Mouse (Mus musculus) left cerebral cortex, adult 9 months (tissue): ENCODE results near the gene Pnkd.
"Not testable (repeated sequence)": the region's sequence is repeated elsewhere in the genome, so short reads cannot be mapped to it uniquely, and the experiment has no call there.

Experiments
- DNase-seq, 2 experiments: peaks; one replicate each; pipeline ENCODE4 v3.0.0; 2022; ENCODE audit warnings: low spot score in 2 of 2

Pnkd gene

DNA sequence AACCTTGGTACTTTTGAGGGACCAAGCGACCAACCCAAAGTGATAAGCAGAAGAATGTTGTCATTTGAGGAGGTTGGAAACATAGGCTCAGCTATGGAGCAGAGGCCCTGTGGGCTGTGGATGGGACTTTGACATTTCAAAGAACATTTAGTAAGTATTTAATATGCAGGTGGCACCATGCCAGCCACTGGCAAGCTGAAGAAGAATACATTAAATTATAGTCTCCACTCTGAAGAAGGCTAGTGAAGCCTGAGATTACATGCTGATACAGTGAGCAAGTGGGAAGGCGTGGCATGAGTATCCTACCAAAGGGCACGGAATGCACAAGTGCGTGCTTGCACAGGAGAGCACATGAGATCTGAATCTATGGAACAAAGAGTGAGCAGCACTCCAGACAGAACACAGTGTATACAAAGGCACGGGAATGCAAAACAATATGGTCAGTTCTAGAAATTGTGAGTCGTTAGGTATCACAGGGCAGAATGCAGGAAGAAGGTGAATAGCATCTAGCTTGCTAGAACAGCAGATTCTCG is 45.2 kb downstream of the Pnkd start:
- DNase-seq: no peak

DNA sequence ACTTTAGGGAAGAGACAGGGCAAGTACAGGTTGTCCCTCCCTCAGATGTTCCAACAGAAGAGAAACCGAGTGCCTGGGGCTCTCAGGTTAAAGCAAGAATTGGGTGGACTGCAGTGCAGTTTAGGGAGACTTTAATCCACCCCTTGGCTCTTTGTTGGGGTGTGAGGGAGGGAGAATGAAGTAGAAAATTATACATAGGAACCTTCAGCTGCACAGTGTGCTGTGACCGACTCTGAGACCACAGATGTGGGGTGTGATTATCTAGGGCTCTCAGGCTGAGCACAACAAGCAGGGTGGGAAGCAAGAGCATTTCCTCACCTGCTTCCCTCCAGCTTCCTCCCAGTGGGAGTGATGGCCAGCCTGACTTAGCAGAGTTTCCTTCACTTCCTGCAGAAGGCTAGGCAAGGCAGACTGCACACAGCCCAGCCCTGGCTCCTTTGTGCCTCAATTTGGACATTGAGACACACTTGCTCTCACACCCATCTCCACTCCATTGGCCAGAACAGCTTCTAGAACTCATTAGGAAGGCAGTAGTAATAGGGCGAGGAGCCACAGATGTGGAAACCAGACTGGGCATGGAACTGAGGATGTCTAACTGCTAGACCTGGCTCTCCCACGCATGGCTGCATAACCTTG is 46.4 kb downstream of the Pnkd start:
- no peak for DNase-seq

- DNase-seq: peak; percentile 89 to 97
These were observed 47.6 kb downstream of the Pnkd start for GRCm38 (mm10) chr1:74332241-74332763.

- DNase-seq: no peak
These were observed 48.2 kb downstream of the Pnkd start for GRCm38 (mm10) chr1:74332930-74333329.

GRCm38 (mm10) chr1:74334607-74335006 is 49.9 kb downstream of the Pnkd start:
- DNase-seq: no peak

- DNase-seq: no peak
These were observed 50.3 kb downstream of the Pnkd start for GRCm38 (mm10) chr1:74335033-74335432.

- no peak for DNase-seq
These were observed 50.9 kb downstream of the Pnkd start for GRCm38 (mm10) chr1:74335436-74336170.

- no peak for DNase-seq
These were observed 52.6 kb downstream of the Pnkd start for GRCm38 (mm10) chr1:74337241-74337771.

- no peak for DNase-seq
These were observed 53.3 kb downstream of the Pnkd start for GRCm38 (mm10) chr1:74338013-74338412.

DNA sequence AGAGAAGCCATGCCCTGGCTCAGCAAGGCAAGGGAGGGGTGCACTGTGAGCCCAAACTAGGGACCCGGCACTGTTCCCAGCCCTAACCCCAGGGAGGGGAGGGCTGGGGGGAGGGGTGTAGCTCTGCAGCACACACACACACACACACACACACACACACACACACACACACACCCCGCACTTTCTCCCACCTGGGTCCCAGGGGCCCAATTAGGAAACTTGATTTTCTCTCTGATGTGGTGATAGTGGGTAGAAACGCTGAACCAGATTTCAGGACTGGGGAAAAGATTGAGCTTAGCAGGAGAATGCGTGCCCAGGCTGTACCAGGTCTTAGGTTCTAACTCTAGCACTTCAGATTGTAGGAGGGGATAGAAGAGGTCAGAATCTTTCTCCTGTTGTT is 53.9 kb downstream of the Pnkd start:
- no peak for DNase-seq

DNA sequence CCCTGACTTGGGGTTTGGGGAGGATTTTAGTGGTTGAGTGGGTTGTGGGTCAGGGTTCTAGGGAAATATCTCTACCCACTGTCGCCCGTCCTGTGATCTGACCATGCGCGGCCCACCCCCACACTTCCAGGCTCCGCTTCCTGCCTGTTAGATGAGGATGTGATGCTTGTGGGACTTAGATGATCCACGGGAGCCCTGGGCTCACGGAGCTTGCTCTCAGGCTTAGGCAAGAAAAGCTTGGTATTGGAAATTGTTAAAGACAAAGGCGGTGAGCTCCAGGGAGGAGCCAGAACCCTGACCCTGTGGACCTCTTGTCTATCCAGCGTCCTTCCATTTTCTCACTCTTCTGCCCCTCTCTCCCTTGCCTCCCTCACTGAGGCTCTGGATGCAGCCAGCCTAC is 55.2 kb downstream of the Pnkd start:
- no peak for DNase-seq

DNA sequence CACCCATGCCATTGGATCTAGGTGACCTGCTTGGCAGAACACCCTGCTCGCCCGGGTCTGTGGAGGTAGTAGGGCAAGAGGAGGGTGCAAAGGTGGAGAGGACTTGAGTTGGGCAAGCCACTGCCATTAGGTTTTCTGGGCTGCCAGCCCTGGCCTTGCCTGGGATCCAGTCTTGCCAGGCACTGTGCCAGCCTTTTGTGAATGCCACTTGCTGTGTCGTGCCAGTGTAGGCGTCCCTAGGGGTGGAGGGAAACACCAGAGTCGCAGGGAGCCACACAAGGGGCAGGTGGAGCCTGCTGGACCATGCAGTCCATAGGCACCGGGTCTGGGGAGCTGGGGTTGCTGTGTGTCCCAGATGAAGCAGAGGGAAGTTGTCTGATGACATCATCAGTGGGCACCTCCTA is 55.6 kb downstream of the Pnkd start:
- peak in 1 of 2 experiments; percentile 53 for DNase-seq

GRCm38 (mm10) chr1:74340992-74341391 is 56.3 kb downstream of the Pnkd start:
- DNase-seq: not testable (repeated sequence)

- no peak for DNase-seq
These were observed 57.2 kb downstream of the Pnkd start for GRCm38 (mm10) chr1:74341898-74342297.

- DNase-seq: no peak
These were observed 57.6 kb downstream of the Pnkd start for GRCm38 (mm10) chr1:74342308-74342707.

DNA sequence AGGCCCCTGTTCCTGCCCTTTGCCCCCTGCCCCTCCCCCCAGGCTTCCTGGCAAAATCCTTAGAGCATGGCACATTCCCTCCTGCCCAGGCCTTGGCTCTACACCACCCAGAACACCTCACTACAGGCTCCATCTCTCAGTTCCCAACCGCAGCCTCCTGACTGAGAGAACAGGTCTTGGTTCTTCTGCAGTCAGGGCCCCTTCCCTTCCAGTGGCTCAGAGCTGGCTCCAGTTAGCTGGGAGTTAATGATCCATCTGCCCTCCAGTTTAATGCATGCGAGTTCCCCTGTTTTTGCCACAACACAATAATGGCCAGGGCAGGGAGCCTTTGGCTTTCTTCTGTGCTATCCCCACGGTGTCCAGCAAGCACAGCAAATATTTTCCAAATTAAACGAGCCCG is 58.4 kb downstream of the Pnkd start:
- DNase-seq: no peak

DNA sequence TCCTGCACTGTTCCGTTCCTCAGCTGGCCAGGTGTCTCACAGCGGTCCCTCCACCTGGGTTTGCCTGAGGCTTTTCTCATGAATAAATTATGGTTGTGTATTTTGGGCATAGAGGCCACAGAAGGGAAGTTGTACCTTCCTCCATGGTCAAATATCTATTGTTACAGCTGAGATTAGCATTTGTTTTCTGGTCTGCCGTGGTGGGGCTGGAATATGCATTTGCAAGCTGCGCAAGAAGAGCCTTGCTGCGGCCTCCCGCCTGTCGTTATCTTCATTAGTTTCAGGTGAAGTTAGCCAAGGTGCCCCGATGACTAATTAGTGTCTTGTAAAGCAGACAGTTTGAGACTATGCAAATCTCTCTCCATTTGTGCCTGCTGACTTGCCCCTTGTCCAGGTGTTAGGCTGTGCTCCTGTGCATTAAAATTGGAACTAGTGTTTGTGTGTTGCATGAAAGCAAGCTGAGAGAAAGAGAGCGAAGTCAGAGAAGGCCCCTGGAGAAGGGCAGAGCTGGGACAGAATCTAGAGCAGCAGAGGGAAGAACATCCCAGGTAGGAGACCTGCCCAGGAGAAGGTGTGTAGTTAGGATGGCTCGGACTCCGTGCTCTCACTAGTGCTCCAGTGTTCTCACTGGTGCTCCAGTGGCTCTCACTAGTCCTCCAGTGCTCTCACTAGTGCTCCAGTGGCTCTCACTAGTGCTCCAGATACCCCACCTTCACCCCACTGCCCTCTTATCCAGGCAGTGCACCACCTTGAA is 59.6 kb downstream of the Pnkd start:
- DNase-seq: no peak

GRCm38 (mm10) chr1:74351185-74351769 is 66.5 kb downstream of the Pnkd start:
- no peak for DNase-seq

- no peak for DNase-seq
These were observed 67.9 kb downstream of the Pnkd start for GRCm38 (mm10) chr1:74352532-74353096.

DNA sequence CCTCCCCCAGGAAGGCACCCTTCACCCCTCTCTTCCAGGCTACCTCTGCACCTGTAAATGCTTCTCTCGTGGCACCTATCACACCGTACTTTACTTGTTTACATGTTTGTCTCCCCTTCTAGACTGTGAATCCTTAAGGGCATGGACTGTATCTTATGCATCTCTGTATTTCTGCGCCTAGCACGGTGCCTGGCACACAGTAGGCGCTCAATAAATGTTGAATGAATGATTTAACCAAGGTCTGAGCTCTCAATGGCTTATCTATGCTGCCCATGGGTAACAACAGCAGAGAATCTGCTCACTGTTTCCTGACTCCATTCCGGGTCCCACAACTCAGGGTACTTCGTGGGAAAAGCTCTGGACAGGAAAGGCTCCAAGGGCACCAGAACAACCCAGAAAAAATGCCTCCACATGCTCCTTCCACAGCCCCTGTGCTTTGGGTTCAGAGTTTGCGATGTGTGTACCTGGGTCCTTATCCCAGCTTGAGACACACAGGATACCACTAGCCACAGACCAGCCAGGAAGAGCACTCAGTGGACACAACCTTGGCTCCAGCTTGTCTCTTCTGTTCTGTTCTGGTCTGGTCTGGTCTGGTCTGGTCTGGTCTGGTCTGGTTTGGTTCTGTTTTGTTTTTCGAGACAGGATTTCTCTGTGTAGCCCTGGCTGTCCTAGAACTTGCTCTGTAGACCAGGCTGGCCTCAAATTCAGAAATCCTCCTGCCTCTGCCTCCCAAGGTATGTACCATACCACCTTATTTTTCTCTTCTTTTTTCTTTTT is 68.9 kb downstream of the Pnkd start:
- DNase-seq: no peak
